Mouse (Mus musculus) ovary, postnatal 36 days (tissue): Measurements from ENCODE around the gene Rps29.

ENCODE experiments used
- DNase-seq: peaks from one replicate; pipeline ENCODE4 v3.0.0; 2022; ENCODE audit warnings: low spot score, mixed read lengths

The Rps29 gene

GRCm38 (mm10) chr12:69129634-69130310, 29.2 kb downstream of the Rps29 start:
- no peak for DNase-seq

GRCm38 (mm10) chr12:69127626-69128025, 31.4 kb downstream of the Rps29 start:
- no peak for DNase-seq

- DNase-seq, result no peak
Measured at GRCm38 (mm10) chr12:69127170-69127569, 31.8 kb downstream of the Rps29 start.

- no peak for DNase-seq
Measured at GRCm38 (mm10) chr12:69125066-69125465, 33.9 kb downstream of the Rps29 start.

DNA sequence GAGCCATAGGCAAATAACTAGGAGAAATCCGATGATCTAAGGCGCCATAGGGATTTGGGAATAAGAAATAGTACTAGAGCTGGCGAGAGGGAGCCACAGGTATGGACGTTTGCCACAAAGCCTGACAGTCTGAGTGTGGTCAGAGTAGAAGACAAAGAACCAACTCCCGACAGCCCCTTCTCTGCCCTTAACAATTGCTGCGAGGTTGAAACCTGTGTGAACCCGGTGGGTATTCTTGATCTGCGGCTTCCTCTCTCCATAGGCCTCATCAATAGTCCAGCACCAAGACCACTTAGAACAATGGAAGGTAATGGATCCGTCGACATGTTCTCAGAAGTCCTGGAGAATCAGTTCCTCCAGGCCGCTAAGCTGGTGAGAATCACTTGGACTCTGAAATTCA, 36.2 kb downstream of the Rps29 start:
- no peak for DNase-seq

DNA sequence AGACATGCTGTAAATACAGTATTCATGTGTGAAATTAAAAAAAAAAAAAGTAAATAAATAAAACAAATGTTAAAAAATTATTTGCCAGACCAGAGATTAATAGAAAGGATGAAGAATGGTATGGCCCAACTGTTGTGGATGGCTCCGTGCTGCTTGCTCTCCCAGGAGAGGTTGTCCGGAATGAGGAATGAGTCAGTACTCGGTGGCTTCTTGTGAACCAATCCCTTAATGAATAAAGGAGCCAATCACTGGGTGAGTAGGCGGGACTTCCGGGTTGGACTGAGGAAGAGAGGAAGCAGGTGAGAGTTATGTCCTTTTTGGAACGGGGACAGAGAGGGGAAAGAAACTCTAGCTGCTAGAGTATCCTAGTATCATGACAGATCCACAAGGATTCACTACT, 39.1 kb downstream of the Rps29 start:
- DNase-seq, result no peak
